ENCODE assay signal across 20 mouse cellular contexts in genomic region chrX:133629538-133629937, GRCm38 (mm10). TPM values are rescaled to one million over a fixed set of nuclear protein-coding genes. Genes with fewer than 3 reads are reported as not detected.
DNase-seq lines count a peak whose midpoint lies in the region; ATAC-seq and TF ChIP-seq lines count a peak whose summit lies in the region.
"Had no signal": no experiment of that assay in that cellular context is flagged by ENCODE, and none has a peak within 500 bp of the region (broad histone marks: within the 10 kb centered on the region; RNA-seq: fewer than 3 reads in every experiment).

No protein-coding gene starts in this region.

- no peak for ATAC-seq in kidney, postnatal 0 days (replicated peaks; ENCODE audit: low FRiP score, low read depth)
- ATAC-seq in megakaryocyte progenitor cell, adult 5-6 weeks (replicated peaks; ENCODE audit: poor library complexity): no peak
- no peak for ATAC-seq in activated CD4-positive, CD25-positive, alpha-beta regulatory T cell, adult 4 months
- ATAC-seq: forebrain, embryonic 13.5 days had no signal

- H3K27ac ChIP-seq in kidney, postnatal 0 days: no peak overlapping the region
- H3K27ac ChIP-seq: forebrain, embryonic 13.5 days; hindbrain, embryonic 13.5 days; liver, embryonic 15.5 days; neural tube, embryonic 12.5 days; stomach, postnatal 0 days had no signal

- no peaks in the 10 kb centered on the region for H3K36me3 ChIP-seq in kidney, postnatal 0 days (ENCODE audit: insufficient read depth, low read length)
- H3K36me3 ChIP-seq: hindbrain, embryonic 13.5 days; liver, embryonic 15.5 days; neural tube, embryonic 12.5 days had no signal

- H3K4me1 ChIP-seq in kidney, postnatal 0 days (replicated peaks; ENCODE audit: insufficient read depth, low read length): no peaks in the 10 kb centered on the region
- H3K4me1 ChIP-seq: forebrain, embryonic 13.5 days; hindbrain, embryonic 13.5 days; liver, embryonic 15.5 days; megakaryocyte, embryonic 14.5 days; neural tube, embryonic 12.5 days had no signal

- DNase-seq in gastrocnemius, adult 18-20 months (ENCODE audit: low spot score): peak; percentile 15
- DNase-seq in gastrocnemius, adult 8-10 months (ENCODE audit: low spot score in 2 of 2): no peak
- DNase-seq in kidney, postnatal 0 days (ENCODE audit: low spot score): peak; percentile 43
- DNase-seq in kidney, adult 18-20 months: no peak
- DNase-seq in heart, adult 9 months (ENCODE audit: low spot score in 2 of 2): peak; percentile 63 to 65
- peak; percentile 6 for DNase-seq in lung, postnatal 10 days
- DNase-seq: adrenal gland, postnatal 14 days; cerebellum, adult 11-12 months; cerebellum, postnatal 25 days; right cerebral cortex, postnatal 25 days; thymus, postnatal 14 days had no signal

- TF ChIP-seq CTCF in kidney, postnatal 0 days (IDR thresholded peaks at IDR 0.05; ENCODE audit: low read depth): no peak

- no peak overlapping the region for H3K4me3 ChIP-seq in kidney, postnatal 0 days (replicated peaks; ENCODE audit: low read depth, low read length)
- H3K4me3 ChIP-seq: forebrain, embryonic 13.5 days; hindbrain, embryonic 13.5 days; liver, embryonic 15.5 days; megakaryocyte, embryonic 14.5 days; neural tube, embryonic 12.5 days had no signal

- no peak overlapping the region for H3K9ac ChIP-seq in kidney, postnatal 0 days (ENCODE audit: low read depth, low read length)
- H3K9ac ChIP-seq: forebrain, embryonic 13.5 days; hindbrain, embryonic 13.5 days; liver, embryonic 15.5 days; neural tube, embryonic 12.5 days had no signal

- H3K27me3 ChIP-seq in kidney, postnatal 0 days (ENCODE audit: insufficient read depth, low read length): no peaks in the 10 kb centered on the region
- H3K27me3 ChIP-seq: CH12.LX; hindbrain, embryonic 13.5 days; liver, embryonic 15.5 days; neural tube, embryonic 12.5 days had no signal

- 52% methylated on average over 8 of the region's 8 CpGs for WGBS in kidney, postnatal 0 days

- H3K4me2 ChIP-seq in kidney, postnatal 0 days (ENCODE audit: low read length): no peak overlapping the region
- H3K4me2 ChIP-seq: forebrain, embryonic 13.5 days; hindbrain, embryonic 13.5 days; liver, embryonic 15.5 days; neural tube, embryonic 12.5 days had no signal

- no peaks in the 10 kb centered on the region for H3K9me3 ChIP-seq in kidney, postnatal 0 days (replicated peaks; ENCODE audit: low read length)
- H3K9me3 ChIP-seq: forebrain, embryonic 13.5 days; hindbrain, embryonic 13.5 days; liver, embryonic 15.5 days; megakaryocyte, embryonic 14.5 days; neural tube, embryonic 12.5 days had no signal

RNA-seq across cellular contexts. Expression of gene Pcdh19, which starts 59.2 kb away (rescaled TPM):
- total RNA-seq in gastrocnemius, adult 18-20 months (2021): 1 to 10 TPM; 3.6 to 4.3 TPM
- total RNA-seq in gastrocnemius, adult 8-10 months (2022): 1 to 10 TPM; 2.5 to 3.2 (median 2.6) TPM
- polyA plus RNA-seq in kidney, postnatal 0 days (2015; fragmentation: Nextera tagmentation; extraction: Ambion mirVana): 2.0 and 2.4 TPM in 2 replicates
- not detected in 2 replicates for total RNA-seq in megakaryocyte progenitor cell, adult 5-6 weeks (2015)
- total RNA-seq in megakaryocyte progenitor cell, adult 5-6 weeks (2017): not detected in 2 replicates
- polyA plus RNA-seq in activated CD4-positive, CD25-positive, alpha-beta regulatory T cell, adult 4 months (2017; shearing (Covaris generic)): not detected
- total RNA-seq: CH12.LX had no signal

Comparison
In these comparisons a context has a peak if more than half of its experiments do, and no peak if none do; other contexts are left out.
1. DNase-seq: peak in gastrocnemius, adult 18-20 months (single experiment), kidney, postnatal 0 days (single experiment), heart, adult 9 months (2 of 2) and lung, postnatal 10 days (single experiment); none in gastrocnemius, adult 8-10 months (0 of 2) and kidney, adult 18-20 months (single experiment).